Mouse (Mus musculus) WW6 (cell line): ENCODE measurements at regions not wholly inside any gene's neighbourhood (a gene's known extent, or its start where the extent isn't known, plus 50 kb on each side); places are given as distances from the start of the nearest gene placed in this dataset.

Experiments
- DNase-seq: peaks from one replicate; pipeline ENCODE4 v3.0.0-alpha.2; 2013; ENCODE audit warnings: low read depth, low spot score

DNA sequence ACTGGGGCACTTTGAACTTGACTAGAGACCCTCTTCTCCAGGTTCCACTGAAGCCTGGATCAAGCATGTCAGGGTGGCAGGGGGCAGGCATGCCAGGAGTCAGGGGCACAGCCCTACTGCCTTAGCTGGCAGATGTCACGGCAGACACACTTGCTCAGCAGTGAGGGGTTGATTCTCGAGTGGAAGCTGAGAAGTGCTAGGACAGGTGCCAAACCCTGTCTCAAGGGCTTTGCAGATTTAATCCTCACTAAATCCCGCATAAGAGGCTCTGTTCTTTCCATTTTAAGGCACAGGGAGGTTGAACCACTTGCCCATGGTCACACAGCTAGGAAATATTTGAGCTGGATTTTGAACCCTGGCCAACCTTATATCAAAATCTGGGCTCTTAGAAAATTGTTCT, 223.5 kb upstream of the Mvb12b start:
- DNase-seq: no peak

GRCm38 (mm10) chr2:34110582-34110981, 222.8 kb upstream of the Mvb12b start:
- DNase-seq: no peak

DNA sequence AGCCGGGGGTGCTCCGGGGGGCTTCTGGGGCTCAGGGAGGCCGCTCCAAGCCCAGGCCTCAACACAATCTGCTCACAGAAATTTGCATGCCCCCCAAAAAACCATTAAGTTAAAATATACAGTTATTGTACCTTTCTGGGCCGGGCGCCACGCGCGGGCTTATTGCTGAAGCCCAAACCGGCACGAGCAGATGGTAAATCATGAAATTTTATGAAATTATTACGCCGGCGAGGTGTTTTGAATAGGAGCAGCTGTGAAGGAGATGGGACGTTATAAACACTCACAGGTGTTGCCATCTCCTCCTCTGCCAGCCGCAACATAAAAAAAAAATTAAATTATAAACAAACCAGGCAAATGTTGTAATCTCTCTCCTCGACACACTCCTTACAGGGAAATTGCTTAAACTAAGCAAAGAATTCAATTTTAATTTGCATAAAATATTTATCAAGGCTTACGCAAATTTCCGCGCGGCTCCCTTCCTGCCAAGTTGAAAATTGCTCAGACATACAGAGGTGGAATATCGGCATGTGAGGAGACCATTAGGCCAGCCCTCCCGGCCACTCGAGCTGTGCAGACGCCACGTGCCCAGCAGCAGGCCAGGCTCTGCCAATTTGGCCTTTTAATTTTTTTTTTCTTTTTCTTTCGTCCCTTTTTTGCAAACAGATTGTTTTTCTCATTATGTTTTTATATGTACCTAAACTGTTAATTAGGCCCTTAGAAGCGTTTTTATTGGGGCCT, 220.0 kb upstream of the Mvb12b start:
- DNase-seq: no peak

DNA sequence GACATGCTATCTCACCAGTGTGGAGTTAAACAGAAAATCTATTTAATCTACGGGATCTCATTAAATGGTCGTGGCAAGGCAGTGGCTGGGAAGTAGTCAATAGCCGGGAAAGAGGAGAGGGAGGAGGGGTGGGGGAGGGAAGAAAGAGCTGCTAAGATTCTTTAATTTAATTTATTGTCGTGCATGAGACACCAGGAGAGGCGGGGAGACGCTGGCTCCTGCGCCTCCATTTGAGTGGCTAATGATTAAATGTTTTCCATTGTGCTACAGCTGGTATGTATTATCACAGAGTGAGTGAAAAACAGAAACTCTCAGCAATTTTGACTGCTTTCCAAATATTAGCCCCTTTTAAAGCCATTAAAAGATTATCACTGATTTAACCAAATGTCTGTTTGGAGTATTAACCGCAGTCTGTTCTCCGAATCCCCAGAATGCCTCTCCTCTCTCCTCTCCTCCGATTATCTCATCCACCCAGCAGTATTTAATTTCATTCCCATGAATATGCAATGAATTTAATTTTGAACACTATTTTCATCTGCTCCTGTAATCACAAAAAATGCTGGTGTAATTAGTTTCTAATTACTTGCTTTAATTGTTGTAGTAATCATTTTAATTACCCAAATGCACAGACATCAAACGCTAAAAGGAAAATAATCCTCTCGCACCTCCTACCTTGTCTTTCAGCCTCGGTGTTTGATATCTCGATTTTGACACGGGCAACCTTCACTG, 219.3 kb upstream of the Mvb12b start:
- DNase-seq: no peak

DNA sequence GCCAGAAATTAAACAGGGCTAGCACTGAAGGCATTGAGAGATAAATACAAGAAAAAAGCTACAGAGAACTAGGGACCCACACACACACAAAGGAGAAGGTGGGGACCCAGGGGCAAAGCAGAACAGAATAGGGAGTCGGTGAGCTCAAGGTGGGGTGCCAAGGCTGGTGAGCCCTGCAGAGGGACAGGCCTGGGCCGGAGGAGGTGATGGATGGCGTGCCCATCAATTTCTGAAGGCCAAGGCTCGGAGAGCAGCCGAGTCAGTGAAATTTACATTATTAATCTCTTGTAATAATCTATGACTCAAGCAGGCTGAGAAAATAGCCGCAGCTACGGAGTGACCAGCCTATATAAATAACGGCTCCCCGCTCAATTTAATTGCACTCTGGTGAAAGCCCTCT, 218.5 kb upstream of the Mvb12b start:
- no peak for DNase-seq

DNA sequence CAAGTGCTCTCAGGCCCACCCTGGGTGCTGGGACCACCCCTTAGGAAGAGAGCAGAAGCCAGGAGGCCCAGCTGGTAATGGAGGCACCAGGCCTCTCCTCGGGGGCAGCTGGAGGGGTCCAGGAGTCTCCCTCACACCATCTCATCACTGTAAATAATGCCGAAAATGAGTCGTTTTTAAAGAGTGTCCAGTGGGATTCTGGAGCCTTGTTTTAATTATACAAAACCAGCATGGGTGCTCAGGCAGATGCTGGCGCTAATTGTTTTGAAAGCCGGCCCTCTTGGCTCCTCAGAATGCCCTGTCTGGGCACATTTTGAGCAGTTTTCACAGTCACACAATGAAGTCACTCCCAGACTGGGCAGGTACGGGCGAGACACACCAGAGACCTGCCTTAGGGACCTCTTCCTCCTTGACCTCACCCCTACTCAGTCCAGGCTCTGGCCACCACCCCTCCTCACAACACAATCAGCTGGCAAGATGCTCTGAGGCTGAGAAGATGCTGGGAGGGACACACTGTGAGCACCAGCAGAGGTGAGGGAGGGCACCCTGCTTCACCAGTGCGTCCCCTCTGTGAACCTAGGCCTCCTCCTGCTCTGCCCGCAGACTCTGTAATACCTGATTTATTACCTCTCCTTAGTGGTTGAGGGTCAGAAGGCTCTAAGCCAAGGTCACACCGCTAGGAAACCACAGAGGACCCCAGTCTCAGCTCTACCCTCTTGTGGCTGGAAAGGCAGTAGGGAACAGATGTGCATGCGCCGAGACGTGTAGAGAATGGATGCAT, 217.7 kb upstream of the Mvb12b start:
- no peak for DNase-seq

GRCm38 (mm10) chr2:34098004-34098547, 210.3 kb upstream of the Mvb12b start:
- no peak for DNase-seq

GRCm38 (mm10) chr2:34096561-34096960, 208.8 kb upstream of the Mvb12b start:
- no peak for DNase-seq

DNA sequence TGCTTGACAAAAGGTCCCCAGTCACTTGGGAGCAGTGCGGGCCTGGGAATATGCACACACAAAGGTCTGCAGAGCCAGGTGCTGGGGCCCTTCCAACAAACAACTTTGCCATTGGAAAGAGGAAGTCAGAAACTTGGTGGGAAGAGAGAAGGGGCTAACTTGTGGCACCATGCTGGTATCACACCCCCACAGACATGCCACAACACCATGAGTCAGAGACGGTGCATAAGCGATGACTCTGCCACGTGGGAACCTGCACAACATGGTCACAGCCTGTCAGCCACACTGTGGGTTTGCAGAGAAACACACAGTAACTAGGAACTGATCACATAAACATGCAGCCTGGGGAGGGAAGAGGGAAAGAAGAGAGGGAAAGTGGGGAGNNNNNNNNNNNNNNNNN, 201.1 kb upstream of the Mvb12b start:
- no peak for DNase-seq

GRCm38 (mm10) chr2:34086130-34086529, 198.4 kb upstream of the Mvb12b start:
- DNase-seq: no peak

DNA sequence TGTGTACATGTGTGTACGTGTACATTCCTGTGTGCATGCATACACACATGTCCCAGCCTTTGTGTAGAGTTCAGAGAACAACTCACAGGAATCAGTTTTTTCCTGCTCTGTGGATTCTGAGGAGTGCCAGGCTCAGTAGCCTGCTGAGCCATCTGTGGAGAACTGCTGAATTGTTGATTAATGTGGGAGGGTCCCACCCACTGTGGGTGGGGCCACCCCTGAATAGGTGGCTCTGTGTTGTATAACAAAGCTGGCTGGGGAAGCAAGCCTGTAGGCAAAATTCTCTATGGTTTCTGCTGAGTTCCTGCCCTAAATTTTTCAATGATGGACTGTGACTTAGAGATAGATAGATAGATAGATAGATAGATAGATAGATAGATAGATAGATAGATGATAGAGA, 196.8 kb upstream of the Mvb12b start:
- DNase-seq: peak; percentile 29

DNA sequence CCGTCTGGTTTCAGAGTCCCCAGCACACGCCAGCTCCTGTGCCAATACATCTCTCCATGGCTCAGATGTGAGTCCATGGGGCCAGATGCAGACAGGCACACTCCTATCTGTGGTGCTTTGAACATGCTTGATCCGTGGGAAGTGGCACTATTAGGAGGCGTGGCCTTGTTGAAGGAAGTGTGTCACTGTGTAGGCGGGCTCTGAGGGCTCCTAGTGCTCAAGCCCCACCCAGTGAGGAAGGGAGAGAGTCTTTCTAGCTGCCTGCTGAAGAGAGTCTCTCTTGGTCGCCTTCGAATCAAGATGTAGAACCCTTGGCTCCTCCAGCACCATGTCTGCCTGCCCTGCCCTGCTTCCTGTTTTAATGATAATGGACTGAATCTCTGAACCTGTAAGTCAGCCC, 194.7 kb upstream of the Mvb12b start:
- DNase-seq: no peak

GRCm38 (mm10) chr2:34080176-34080575, 192.4 kb upstream of the Mvb12b start:
- no peak for DNase-seq

GRCm38 (mm10) chr2:34079282-34079681, 191.5 kb upstream of the Mvb12b start:
- DNase-seq: no peak

- DNase-seq: no peak
These were observed 191.1 kb upstream of the Mvb12b start for GRCm38 (mm10) chr2:34078875-34079262.

- no peak for DNase-seq
These were observed 190.6 kb upstream of the Mvb12b start for GRCm38 (mm10) chr2:34078248-34078874.

- no peak for DNase-seq
These were observed 188.6 kb upstream of the Mvb12b start for GRCm38 (mm10) chr2:34076346-34076745.

DNA sequence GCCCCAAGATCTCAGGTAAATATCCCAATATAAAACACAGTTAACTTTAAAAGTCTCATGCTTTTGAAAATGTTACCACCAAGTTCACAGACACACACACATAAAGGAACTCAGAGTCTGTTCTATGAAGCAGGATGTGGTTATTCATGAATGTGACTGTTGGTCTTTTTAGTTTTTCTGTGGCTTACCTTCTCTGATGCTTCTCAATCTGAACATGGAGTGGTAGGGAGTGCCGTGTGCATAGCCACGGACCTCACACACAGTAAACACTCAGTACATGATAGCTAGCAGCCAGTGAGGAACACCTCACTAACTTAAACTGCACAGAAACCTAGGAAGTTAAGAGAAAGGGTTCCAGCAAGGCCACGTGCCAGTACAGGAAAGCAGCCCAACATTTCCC, 186.3 kb upstream of the Mvb12b start:
- DNase-seq: no peak

DNA sequence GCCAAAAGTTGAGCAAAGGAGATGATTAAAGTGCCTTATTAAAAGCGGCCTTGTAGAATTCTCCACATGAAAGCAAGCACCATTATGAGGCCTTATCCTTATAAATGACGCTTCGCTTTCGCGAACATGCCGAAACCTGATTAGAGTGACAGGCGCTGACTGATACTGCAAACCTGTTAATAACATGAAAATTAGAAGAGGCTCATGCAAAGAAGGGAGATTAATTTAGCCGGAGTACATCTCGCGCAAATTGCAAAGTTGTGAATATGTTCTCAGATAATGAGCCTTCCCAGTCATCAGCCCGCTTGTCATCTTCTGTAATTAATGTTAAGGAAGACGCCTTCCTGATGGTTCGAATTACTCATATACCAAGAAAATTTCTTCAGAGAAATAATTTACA, 177.8 kb upstream of the Mvb12b start:
- no peak for DNase-seq

DNA sequence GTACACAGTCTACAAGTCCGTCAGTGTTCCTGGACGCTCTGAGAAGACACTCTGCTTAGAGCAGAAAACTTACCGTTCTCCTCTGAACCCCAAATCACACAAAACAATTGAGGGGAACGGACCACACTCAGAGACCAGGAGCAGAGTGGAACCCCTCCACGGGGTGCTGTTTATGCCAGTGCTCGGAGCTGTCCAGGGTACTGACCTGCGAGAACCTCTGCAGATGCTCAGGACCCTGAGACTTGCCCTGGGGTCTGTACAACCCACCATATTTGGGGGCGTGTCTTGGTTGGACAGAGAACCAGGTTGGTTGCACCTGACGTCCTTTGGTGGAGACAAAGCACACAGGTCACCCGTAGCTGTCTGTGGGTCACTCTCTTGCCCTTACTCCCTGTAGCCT, 177.3 kb upstream of the Mvb12b start:
- peak; percentile 24 for DNase-seq

DNA sequence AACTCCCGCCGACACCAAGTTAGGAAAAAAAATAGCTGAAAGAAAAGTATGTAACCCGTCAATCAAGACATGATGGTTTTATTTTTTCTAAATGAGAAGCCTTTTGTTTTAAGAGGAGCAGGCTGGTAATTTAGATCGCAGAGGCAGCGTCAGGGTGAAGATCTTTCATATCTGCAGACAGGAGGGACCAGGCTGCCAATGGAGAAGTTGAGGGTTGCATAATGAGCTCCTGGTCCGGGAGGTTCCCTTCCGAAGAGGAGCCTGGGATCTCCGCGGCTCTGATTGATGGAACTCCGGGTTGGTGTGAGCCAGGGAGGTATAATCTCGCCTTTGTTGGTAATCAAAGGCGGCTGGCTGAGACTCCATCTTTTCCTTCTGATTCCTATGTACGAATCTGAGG, 168.8 kb upstream of the Mvb12b start:
- DNase-seq: no peak

- no peak for DNase-seq
These were observed 155.3 kb upstream of the Mvb12b start for GRCm38 (mm10) chr2:34043064-34043463.
